Mouse (Mus musculus) forebrain, embryonic 13.5 days (tissue): ENCODE measurements around the gene Pck1. TPM values are rescaled to one million over a fixed set of nuclear protein-coding genes. Genes with fewer than 3 reads are reported as not detected.

Experiments used
- ATAC-seq: fragments of 200-750 bp; cut with Nextera tagmentation; 2 replicates; pipeline ENCODE4 v1.8.0; 2017
- H3K27ac ChIP-seq: fragments of 300-500 bp; sonication (generic); 2 replicates; pipeline ENCODE4 v1.5.1; 2015; ENCODE audit warnings: inconsistent platforms, mild to moderate bottlenecking, moderate library complexity
- H3K27me3 ChIP-seq: fragments of 300-500 bp; sonication (generic); 2 replicates; pipeline ENCODE4 v1.6.1; 2015; ENCODE audit warnings: mild to moderate bottlenecking, inconsistent platforms
- H3K36me3 ChIP-seq: fragments of 300-500 bp; sonication (generic); 2 replicates; pipeline ENCODE4 v1.6.1; 2015; ENCODE audit warnings: mild to moderate bottlenecking, inconsistent platforms; ENCODE audit not compliant: poor library complexity, severe bottlenecking
- H3K4me1 ChIP-seq: fragments of 300-500 bp; sonication (generic); 2 replicates; pipeline ENCODE4 v1.6.1; 2015; ENCODE audit warnings: inconsistent platforms
- H3K4me2 ChIP-seq: fragments of 300-500 bp; sonication (generic); 2 replicates; pipeline ENCODE4 v1.6.1; 2015; ENCODE audit warnings: inconsistent platforms, mild to moderate bottlenecking, moderate library complexity
- H3K4me3 ChIP-seq: fragments of 300-500 bp; sonication (generic); 2 replicates; pipeline ENCODE4 v1.5.1; 2015; ENCODE audit warnings: mild to moderate bottlenecking, inconsistent platforms
- H3K9ac ChIP-seq: fragments of 300-500 bp; sonication (generic); 2 replicates; pipeline ENCODE4 v1.6.1; 2015; ENCODE audit warnings: mild to moderate bottlenecking, inconsistent platforms
- H3K9me3 ChIP-seq: fragments of 300-500 bp; sonication (generic); replicated peaks from 2 replicates; pipeline ENCODE4 v1.6.1; 2016; ENCODE audit warnings: inconsistent platforms
- WGBS: fragments of 180-500 bp; shearing (Covaris S2); methylation state at CpG from one replicate; pipeline ENCODE4 v1.1.7; 2015; 5-methylcytosine and 5-hydroxymethylcytosine counted together
- polyA plus RNA-seq: library from polyadenylated mRNA; unstranded; fragments of >200 nt; fragmentation: Nextera tagmentation; extraction: Ambion mirVana; gene quantifications from 2 replicates; pipeline ENCODE4 v1.2.1, GENCODE M21; 2015

The Pck1 gene
- polyA plus RNA-seq, 1 experiment from 2014 or later: not detected

DNA sequence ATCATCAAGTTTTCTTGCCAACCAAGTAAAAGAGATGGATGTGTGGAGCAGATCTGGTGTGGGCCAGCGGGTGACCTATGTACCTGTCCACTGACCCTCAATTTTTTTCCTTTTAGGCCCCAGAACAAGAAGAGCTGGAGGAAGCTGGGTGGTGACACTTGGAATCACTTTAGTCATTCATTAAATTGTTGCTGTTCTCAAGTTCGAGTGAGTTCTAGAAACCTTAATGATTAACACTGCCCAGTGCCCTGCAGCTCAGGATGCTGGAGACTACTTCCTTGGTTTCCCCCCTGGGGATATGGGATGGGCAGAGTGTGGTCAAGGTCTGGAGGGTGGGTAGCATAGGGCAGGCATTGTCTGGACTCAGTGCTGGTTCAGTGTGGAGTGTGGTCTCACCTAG, 23.7 kb upstream of the Pck1 start:
- no peak overlapping the region for H3K4me2 ChIP-seq
- H3K27me3 ChIP-seq: no peaks in the 10 kb centered on the region
- no peak overlapping the region for H3K9ac ChIP-seq
- ATAC-seq: no peak
- H3K36me3 ChIP-seq: no peaks in the 10 kb centered on the region
- H3K4me3 ChIP-seq: no peak overlapping the region
- WGBS: 81% methylated on average over 2 of the region's 2 CpGs
- H3K4me1 ChIP-seq: no peaks in the 10 kb centered on the region
- H3K27ac ChIP-seq: no peak overlapping the region
- H3K9me3 ChIP-seq: no peaks in the 10 kb centered on the region; the same call in 1 of the 2 replicates

DNA sequence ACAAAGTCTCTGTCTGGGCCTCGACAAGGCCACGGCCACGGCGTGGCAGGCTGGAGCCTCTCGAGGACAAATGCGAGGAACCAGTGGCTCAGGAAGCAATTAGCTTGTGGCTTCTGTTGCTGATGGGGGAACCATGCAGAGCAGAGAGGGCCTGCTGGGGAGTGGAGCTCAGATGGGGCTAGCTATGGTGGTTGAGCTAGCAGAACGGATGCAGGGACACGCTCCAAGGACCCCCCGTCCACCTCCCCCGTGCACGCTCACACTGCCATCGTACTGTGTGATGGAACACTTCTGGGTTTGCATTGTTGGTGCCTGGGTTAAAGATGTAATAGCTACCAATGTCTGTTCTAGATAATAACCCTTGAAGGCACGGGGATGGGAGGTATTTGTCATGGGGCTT, 20.6 kb upstream of the Pck1 start:
- Histone ChIP-seq H3K27ac (no peak overlapping the region), H3K9ac (no peak overlapping the region), H3K4me2 (no peak overlapping the region), H3K36me3 (no peaks in the 10 kb centered on the region), H3K4me1 (no peaks in the 10 kb centered on the region), H3K4me3 (no peak overlapping the region), H3K9me3 (no peaks in the 10 kb centered on the region), H3K27me3 (0 out of 2 replicates have a peak, but pooled peaks cover 2% of the 10 kb centered on the region)
- no peak for ATAC-seq
- 76% methylated on average over 13 of the region's 13 CpGs for WGBS

DNA sequence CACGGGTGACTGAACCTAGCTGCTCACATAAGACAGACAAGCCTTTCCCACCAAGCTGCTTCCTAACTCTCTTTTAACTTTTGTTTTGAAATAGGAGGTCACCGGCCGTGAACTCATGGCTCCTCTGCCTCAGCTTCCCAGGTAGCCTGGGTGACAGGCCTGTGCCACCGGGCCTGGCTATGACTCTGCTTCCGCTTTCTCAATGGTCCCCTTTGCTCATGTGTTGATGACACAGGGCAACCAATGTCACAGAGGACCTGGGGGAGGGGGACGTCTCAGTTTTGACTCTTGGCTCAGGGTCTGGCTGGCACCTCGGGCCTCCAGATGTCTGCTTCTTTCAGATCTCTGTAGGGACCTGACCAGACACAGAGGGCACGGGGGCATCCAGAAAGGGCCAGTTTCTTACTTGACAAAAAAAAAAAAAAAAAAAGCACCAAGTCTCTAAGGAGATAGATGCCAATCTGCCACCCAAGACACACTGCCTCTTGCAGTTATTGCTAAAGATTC, 20.0 kb upstream of the Pck1 start:
- no peaks in the 10 kb centered on the region for H3K9me3 ChIP-seq
- H3K36me3 ChIP-seq: no peaks in the 10 kb centered on the region
- no peak overlapping the region for H3K4me3 ChIP-seq
- H3K4me1 ChIP-seq: no peaks in the 10 kb centered on the region
- 78% methylated on average over 8 of the region's 8 CpGs for WGBS
- 0 out of 2 replicates have a peak, but pooled peaks cover 2% of the 10 kb centered on the region for H3K27me3 ChIP-seq
- no peak overlapping the region for H3K27ac ChIP-seq
- H3K9ac ChIP-seq: no peak overlapping the region
- no peak overlapping the region for H3K4me2 ChIP-seq
- ATAC-seq: no peak

DNA sequence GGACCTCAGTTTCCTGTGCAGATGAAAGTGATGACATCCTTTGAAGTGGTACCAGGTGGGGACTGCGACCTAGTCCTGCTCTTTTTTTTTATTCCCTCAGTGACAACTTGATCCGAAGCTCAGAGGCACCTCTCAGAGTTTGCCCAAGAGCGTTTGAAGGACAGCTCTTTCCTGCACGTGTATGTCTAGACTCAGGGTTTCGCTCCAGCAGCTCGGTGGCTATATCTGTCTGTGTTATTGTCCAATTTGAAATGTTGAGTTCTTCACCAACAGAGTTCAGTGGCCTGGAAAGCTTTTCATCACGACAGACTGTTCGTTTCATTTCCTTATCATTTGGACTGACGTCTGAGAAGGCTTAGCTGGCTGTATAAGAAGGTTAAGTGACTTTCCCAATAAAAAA, 18.2 kb upstream of the Pck1 start:
- H3K36me3 ChIP-seq: no peaks in the 10 kb centered on the region
- H3K4me3 ChIP-seq: no peak overlapping the region
- peaks cover 14% of the 10 kb centered on the region for H3K4me1 ChIP-seq
- 0 out of 2 replicates have a peak, but pooled peaks cover 2% of the 10 kb centered on the region for H3K27me3 ChIP-seq
- H3K4me2 ChIP-seq: no peak overlapping the region
- ATAC-seq: no peak
- WGBS: 74% methylated on average over 9 of the region's 9 CpGs
- no peak overlapping the region for H3K27ac ChIP-seq
- no peaks in the 10 kb centered on the region for H3K9me3 ChIP-seq
- no peak overlapping the region for H3K9ac ChIP-seq

DNA sequence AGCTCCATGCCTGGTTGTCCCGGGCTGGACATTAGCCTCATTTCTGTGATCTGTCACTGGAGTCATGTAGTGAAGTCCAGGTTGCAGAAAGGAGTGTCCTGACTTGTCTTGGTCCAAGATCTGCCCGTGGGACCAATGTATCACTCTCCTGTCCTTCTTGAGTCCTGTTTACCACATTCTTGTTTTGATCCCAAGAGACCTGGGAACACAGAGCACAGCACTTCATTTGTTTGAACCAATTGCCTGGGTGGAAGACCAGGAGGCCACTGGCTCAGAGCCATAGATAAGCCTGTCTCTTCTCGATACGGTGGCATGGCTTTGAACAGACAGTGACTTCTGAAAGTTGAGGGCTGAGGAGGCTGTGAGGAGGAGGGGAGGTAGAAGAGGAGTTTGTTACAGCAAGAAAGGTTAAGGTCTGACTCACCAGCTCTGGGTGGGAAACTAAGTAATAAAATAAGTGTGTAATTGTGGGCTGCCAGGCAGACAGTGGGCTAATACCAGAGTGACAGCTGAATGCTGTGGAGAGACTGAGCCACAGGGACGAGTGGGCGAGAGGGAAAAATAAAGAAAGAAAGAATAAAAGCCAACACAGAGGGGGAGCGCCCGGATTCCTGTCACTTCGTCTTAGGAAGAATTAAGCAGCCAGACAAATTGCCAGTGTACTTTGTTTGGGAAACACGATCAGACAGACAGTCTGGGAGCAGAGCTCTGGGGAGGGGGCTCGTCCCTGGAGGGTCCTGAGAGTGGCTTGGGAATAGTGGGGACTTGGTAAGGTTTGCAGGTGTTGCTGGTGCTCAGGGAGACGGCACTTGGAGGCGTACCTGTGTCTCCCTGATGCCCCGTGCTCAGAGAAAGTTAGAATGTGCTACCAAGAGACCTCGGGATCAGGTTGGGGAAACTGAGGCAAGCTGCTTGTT, 14.3 kb upstream of the Pck1 start:
- Histone ChIP-seq H3K36me3 (no peaks in the 10 kb centered on the region), H3K9ac (no peak overlapping the region), H3K9me3 (no peaks in the 10 kb centered on the region), H3K4me3 (no peak overlapping the region), H3K27ac (no peak overlapping the region), H3K4me1 (peaks cover 22% of the 10 kb centered on the region), H3K27me3 (0 out of 2 replicates have a peak, but pooled peaks cover 2% of the 10 kb centered on the region), H3K4me2 (no peak overlapping the region)
- ATAC-seq: no peak
- 35% methylated on average over 15 of the region's 15 CpGs for WGBS

DNA sequence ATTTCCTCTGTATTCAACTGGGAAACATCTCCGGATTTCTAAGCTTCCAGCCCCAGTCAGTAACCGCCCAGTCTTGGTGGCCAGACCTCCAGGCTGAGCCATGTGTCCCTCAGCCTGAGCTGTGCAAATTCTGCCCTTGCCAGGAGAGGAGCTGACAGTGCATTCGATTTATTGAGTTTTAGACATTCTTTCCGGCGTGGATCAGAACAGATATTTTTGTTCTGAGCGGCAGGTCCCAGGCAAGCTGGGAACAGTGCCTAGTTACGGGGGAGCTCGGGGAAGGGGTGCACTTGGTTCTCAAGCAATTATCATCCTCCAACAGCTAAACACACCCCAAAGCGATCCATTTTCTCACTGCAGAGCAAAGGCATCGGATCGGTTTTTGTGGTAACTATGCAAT, 9.2 kb upstream of the Pck1 start:
- Histone ChIP-seq H3K27me3 (no peaks in the 10 kb centered on the region), H3K27ac (no peak overlapping the region), H3K36me3 (no peaks in the 10 kb centered on the region), H3K9ac (no peak overlapping the region), H3K9me3 (no peaks in the 10 kb centered on the region), H3K4me1 (peaks cover 17% of the 10 kb centered on the region), H3K4me2 (no peak overlapping the region), H3K4me3 (no peak overlapping the region)
- ATAC-seq: no peak
- WGBS: 80% methylated on average over 11 of the region's 11 CpGs

DNA sequence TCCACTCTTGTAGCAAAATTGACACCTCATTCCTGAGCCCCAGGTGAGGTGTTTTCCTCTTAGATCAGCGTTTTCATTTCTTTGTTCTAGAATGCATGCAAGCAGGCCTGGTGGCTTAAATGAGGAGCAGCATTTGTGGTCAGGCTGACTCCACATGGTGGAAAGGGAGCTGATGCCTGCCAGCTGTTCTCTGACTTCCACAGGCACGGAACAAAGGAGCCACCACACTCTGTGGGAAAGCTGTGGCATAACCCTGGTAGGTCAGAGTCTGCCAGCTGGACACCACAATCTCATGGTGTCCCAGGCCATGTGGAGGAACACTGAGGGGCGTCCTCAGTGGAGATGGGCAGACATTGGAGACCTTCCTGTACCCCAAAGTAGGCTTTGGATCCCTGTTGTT, 7.0 kb upstream of the Pck1 start:
- 70% methylated on average over 3 of the region's 3 CpGs for WGBS

DNA sequence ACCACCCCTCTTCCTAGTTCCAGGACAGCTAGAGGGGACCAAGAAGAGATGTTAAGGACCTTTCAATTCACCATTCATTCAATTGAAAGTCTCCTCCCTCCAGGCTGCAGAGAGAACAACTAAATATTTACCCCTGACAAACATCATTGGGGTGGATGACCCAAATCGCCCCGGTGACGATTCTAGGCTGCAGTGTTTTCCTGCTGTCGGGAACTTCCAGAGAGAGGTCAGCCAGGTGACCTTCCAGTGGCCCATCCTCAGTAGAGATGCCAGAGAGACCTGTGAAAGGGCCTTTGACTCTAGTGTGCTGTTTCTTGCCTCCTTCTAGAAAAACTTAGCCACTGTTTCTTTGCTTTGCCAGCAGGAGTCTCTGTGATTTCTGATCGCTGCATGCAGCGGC, 6.1 kb upstream of the Pck1 start:
- Histone ChIP-seq H3K27ac (no peak overlapping the region), H3K4me3 (no peak overlapping the region), H3K9me3 (no peaks in the 10 kb centered on the region), H3K4me2 (no peak overlapping the region), H3K4me1 (no peaks in the 10 kb centered on the region), H3K36me3 (no peaks in the 10 kb centered on the region), H3K9ac (no peak overlapping the region), H3K27me3 (no peaks in the 10 kb centered on the region)
- ATAC-seq: no peak
- WGBS: 87% methylated on average over 6 of the region's 6 CpGs

More for the DNA sequence above, 7.0 kb upstream of the Pck1 start:
- Histone ChIP-seq H3K27ac (no peak overlapping the region), H3K9me3 (no peaks in the 10 kb centered on the region), H3K4me1 (no peaks in the 10 kb centered on the region), H3K9ac (no peak overlapping the region), H3K4me3 (no peak overlapping the region), H3K36me3 (no peaks in the 10 kb centered on the region), H3K4me2 (no peak overlapping the region), H3K27me3 (no peaks in the 10 kb centered on the region)
- ATAC-seq: no peak

DNA sequence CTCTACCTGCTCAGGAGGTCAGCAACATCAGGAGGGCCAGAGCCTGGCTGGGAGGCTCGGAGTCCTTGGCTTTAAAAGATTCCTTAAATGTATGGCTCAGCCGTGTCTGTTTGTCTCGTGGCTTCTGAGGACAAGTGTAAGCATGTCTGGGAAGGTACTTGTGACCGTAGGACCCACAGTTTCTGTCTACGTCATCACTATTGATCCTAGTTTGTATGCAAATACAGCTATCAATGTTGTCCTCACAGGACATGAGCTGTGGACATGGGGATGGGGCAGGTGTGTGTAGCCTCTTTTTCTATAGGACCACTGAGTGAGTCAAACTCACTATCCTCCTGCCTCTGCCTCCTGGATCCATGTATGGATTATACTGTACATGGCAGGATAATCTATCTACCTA, 4.8 kb upstream of the Pck1 start:
- no peak for ATAC-seq
- no peaks in the 10 kb centered on the region for H3K36me3 ChIP-seq
- H3K9ac ChIP-seq: no peak overlapping the region
- H3K4me2 ChIP-seq: no peak overlapping the region
- whole genome bisulfite sequencing: 86% methylated on average over 5 of the region's 5 CpGs
- H3K27me3 ChIP-seq: no peaks in the 10 kb centered on the region
- H3K4me1 ChIP-seq: no peaks in the 10 kb centered on the region
- H3K9me3 ChIP-seq: no peaks in the 10 kb centered on the region
- no peak overlapping the region for H3K27ac ChIP-seq
- no peak overlapping the region for H3K4me3 ChIP-seq

DNA sequence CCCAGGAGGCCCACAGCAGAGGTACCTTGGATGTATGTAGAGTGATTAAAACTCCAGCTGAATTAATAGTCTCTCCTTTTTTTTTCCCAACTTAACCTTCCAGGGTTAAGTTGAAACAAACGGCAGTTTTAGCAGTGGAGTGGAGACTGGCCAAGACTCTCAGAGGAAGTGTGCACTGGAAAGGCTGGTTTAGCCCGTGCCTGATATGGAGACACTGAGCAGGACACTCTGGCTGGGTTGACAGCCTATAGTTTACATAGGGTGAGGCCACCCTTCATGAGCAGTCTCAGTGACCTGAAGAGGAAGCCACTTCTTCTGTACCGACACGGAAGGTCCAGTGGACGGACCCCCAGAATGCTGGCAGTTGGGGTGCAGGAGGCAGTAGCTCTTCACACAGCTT, 1.5 kb upstream of the Pck1 start:
- Histone ChIP-seq H3K4me3 (no peak overlapping the region), H3K9ac (no peak overlapping the region), H3K4me1 (no peaks in the 10 kb centered on the region), H3K4me2 (no peak overlapping the region), H3K36me3 (no peaks in the 10 kb centered on the region), H3K27me3 (no peaks in the 10 kb centered on the region), H3K27ac (no peak overlapping the region), H3K9me3 (no peaks in the 10 kb centered on the region)
- WGBS: 91% methylated on average over 5 of the region's 5 CpGs
- ATAC-seq: no peak

DNA sequence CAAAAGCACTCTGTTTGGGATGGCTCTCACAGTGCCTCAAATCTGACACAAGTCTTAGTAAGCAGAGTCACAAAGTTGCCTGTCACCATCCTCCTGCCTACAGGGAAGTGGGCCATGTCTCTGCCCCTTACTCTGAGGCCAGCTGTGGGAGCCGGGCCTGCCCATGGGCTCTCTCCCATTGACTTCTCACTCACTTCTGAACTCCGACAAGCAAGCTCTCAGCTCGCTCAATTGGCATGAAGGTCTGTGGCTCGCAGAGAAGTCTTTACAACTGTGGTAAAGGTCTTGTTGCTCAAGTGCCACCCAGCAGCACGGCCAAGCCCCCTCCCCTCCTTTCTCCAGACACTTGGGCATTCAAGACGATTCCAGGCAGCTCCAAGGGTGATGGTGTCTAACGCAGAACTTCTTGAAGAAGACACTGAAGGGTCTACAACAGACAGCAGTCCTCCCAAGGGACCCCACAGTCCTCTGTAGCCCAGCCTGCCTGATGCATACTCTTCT, 1.0 kb upstream of the Pck1 start:
- Histone ChIP-seq H3K4me2 (no peak overlapping the region), H3K27ac (no peak overlapping the region), H3K4me1 (no peaks in the 10 kb centered on the region), H3K4me3 (no peak overlapping the region), H3K9me3 (no peaks in the 10 kb centered on the region), H3K36me3 (no peaks in the 10 kb centered on the region), H3K9ac (no peak overlapping the region), H3K27me3 (no peaks in the 10 kb centered on the region)
- no peak for ATAC-seq
- 82% methylated on average over 7 of the region's 7 CpGs for WGBS

DNA sequence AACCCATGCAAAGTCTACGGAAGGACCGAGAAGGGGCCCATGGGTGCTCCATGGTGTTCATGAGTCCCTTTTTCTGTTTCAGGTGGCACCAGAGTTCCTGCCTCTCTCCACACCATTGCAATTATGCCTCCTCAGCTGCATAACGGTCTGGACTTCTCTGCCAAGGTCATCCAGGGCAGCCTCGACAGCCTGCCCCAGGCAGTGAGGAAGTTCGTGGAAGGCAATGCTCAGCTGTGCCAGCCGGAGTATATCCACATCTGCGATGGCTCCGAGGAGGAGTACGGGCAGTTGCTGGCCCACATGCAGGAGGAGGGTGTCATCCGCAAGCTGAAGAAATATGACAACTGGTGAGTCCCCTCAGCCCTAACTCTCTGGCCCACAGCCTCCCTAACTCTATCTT, 418 bp downstream of the Pck1 start:
- ATAC-seq: no peak
- Histone ChIP-seq H3K27me3 (no peaks in the 10 kb centered on the region), H3K9ac (no peak overlapping the region), H3K9me3 (no peaks in the 10 kb centered on the region), H3K4me3 (no peak overlapping the region), H3K4me2 (no peak overlapping the region), H3K4me1 (no peaks in the 10 kb centered on the region), H3K27ac (no peak overlapping the region), H3K36me3 (no peaks in the 10 kb centered on the region)
- WGBS: 93% methylated on average over 10 of the region's 10 CpGs
